Mouse (Mus musculus) midbrain, postnatal 0 days (tissue): ENCODE results near the gene Uaca. TPM values are rescaled to one million over a fixed set of nuclear protein-coding genes. Genes with fewer than 3 reads are reported as not detected.
A peak's percentile ranks its signal among the peaks of the same experiment; 100 is the strongest.

Experiments
- ATAC-seq: fragments of 200-750 bp; cut with Nextera tagmentation; 2 replicates; pipeline ENCODE4 v1.8.0; 2017; ENCODE audit warnings: moderate number of reproducible peaks, mild to moderate bottlenecking, moderate TSS enrichment, moderate library complexity; ENCODE audit not compliant: low FRiP score
- DNase-seq: peaks from one replicate; pipeline ENCODE4 v3.0.0-alpha.2; 2015; ENCODE audit warnings: low spot score
- H3K27ac ChIP-seq: fragments of 300-500 bp; sonication (generic); 2 replicates; pipeline ENCODE4 v1.5.1; 2014; ENCODE audit warnings: low read depth, mild to moderate bottlenecking, low read length, mixed read lengths
- H3K27me3 ChIP-seq: fragments of 300-500 bp; sonication (generic); 2 replicates; pipeline ENCODE4 v1.6.1; 2014; ENCODE audit warnings: low read length, control low read depth, mixed read lengths; ENCODE audit not compliant: insufficient read depth
- H3K36me3 ChIP-seq: fragments of 300-500 bp; sonication (generic); 2 replicates; pipeline ENCODE4 v1.6.1; 2014; ENCODE audit warnings: low read length, control low read depth, mixed read lengths; ENCODE audit not compliant: insufficient read depth
- H3K4me1 ChIP-seq: fragments of 300-500 bp; sonication (generic); 2 replicates; pipeline ENCODE4 v1.6.1; 2014; ENCODE audit warnings: mild to moderate bottlenecking, control low read depth, antibody characterized with exemption, low read length, mixed read lengths; ENCODE audit not compliant: insufficient read depth
- H3K4me2 ChIP-seq: fragments of 300-500 bp; sonication (generic); 2 replicates; pipeline ENCODE4 v1.6.1; 2014; ENCODE audit warnings: low read depth, mild to moderate bottlenecking, low read length, mixed read lengths; ENCODE audit not compliant: poor library complexity, severe bottlenecking
- H3K4me3 ChIP-seq: fragments of 300-500 bp; sonication (generic); 2 replicates; pipeline ENCODE4 v1.5.1; 2014; ENCODE audit warnings: low read depth, mild to moderate bottlenecking, low read length, moderate library complexity
- H3K9ac ChIP-seq: fragments of 300-500 bp; sonication (generic); replicated peaks from 2 replicates; pipeline ENCODE4 v1.6.1; 2014; ENCODE audit warnings: mild to moderate bottlenecking, low read length, moderate library complexity, mixed read lengths; ENCODE audit not compliant: poor library complexity, severe bottlenecking
- H3K9me3 ChIP-seq: fragments of 300-500 bp; sonication (generic); 2 replicates; pipeline ENCODE4 v1.6.1; 2016; ENCODE audit warnings: low read length, control low read depth
- CTCF ChIP-seq: IDR thresholded peaks from 2 replicates; pipeline ENCODE4 v1.5.1; 2016; ENCODE audit warnings: antibody characterized with exemption, mild to moderate bottlenecking
- WGBS: fragments of 180-500 bp; shearing (Covaris S2); extraction: QIAGEN DNeasy Blood & Tissue Kit; methylation state at CpG from one replicate; pipeline ENCODE4 v1.1.7; 2014; 5-methylcytosine and 5-hydroxymethylcytosine counted together
- polyA plus RNA-seq: library from polyadenylated mRNA; unstranded; fragments of >200 nt; fragmentation: Nextera tagmentation; extraction: Ambion mirVana; gene quantifications from 2 replicates; pipeline ENCODE4 v1.2.1, GENCODE M21; 2015
- total RNA-seq: library from RNA; depleted of rRNA; stranded (reverse); fragments of >200 nt; gene quantifications from 2 replicates; pipeline ENCODE4 v1.2.3, GENCODE M21; 2014

Uaca gene
- total and polyA plus RNA-seq, 2 experiments from 2014 or later = 8.9 to 10.8 TPM

GRCm38 (mm10) chr9:60870919-60871503 lies 76.7 kb downstream of the Uaca start:
- Histone ChIP-seq H3K4me2 (no peak overlapping the region), H3K9me3 (no peaks in the 10 kb centered on the region), H3K36me3 (no peaks in the 10 kb centered on the region), H3K4me3 (no peak overlapping the region), H3K27ac (no peak overlapping the region), H3K9ac (no peak overlapping the region), H3K4me1 (no peaks in the 10 kb centered on the region), H3K27me3 (no peaks in the 10 kb centered on the region)
- ATAC-seq (no peak), DNase-seq (no peak)
- TF ChIP-seq CTCF = no peak
- WGBS = 92% methylated on average over 28 of the region's 28 CpGs

GRCm38 (mm10) chr9:60873257-60874054 lies 79.1 kb downstream of the Uaca start:
- no peaks in the 10 kb centered on the region for H3K27me3 ChIP-seq
- no peak overlapping the region for H3K9ac ChIP-seq
- H3K36me3 ChIP-seq = no peaks in the 10 kb centered on the region
- no peak for ATAC-seq
- TF ChIP-seq CTCF = peak; percentile 55
- 41% methylated on average over 13 of the region's 13 CpGs for WGBS
- peak; percentile 70 for DNase-seq
- H3K27ac ChIP-seq = no peak overlapping the region
- no peak overlapping the region for H3K4me3 ChIP-seq
- H3K4me1 ChIP-seq = no peaks in the 10 kb centered on the region; the same call in 1 of the 2 replicates
- H3K9me3 ChIP-seq = no peaks in the 10 kb centered on the region
- H3K4me2 ChIP-seq = no peak overlapping the region

DNA sequence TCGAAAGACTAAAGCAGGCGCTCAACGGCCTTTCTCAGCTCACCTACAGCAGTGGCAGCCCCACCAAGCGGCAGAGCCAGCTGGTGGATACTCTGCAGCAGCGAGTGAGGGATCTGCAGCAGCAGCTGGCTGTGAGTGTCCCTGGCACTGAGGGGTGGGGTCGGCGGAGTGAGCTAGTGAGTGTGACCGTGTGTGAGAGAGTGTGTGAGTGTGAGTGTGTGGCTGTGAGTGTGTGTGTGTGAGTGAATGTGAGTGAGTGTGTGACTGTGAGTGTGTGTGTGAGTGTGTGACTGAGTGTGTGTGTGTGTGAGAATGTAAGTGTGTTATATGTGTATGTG lies 79.7 kb downstream of the Uaca start:
- Histone ChIP-seq H3K4me2 (no peak overlapping the region), H3K9me3 (no peaks in the 10 kb centered on the region), H3K27me3 (no peaks in the 10 kb centered on the region), H3K4me1 (no peaks in the 10 kb centered on the region; the same call in 1 of the 2 replicates), H3K27ac (no peak overlapping the region), H3K36me3 (no peaks in the 10 kb centered on the region), H3K9ac (no peak overlapping the region), H3K4me3 (no peak overlapping the region)
- no peak for TF ChIP-seq CTCF
- 83% methylated on average over 8 of the region's 8 CpGs for WGBS
- DNase-seq (no peak), ATAC-seq (no peak)

GRCm38 (mm10) chr9:60876085-60876484 lies 81.7 kb downstream of the Uaca start:
- Histone ChIP-seq H3K4me1 (no peaks in the 10 kb centered on the region; the same call in 1 of the 2 replicates), H3K27ac (no peak overlapping the region), H3K36me3 (no peaks in the 10 kb centered on the region), H3K27me3 (no peaks in the 10 kb centered on the region), H3K9me3 (no peaks in the 10 kb centered on the region), H3K4me3 (no peak overlapping the region), H3K9ac (no peak overlapping the region), H3K4me2 (no peak overlapping the region)
- DNase-seq (peak; percentile 41), ATAC-seq (no peak)
- TF ChIP-seq CTCF = no peak
- WGBS = 37% methylated on average over 9 of the region's 9 CpGs

- TF ChIP-seq CTCF = peak; percentile 32; the same call in 1 of the 2 replicates
- Histone ChIP-seq H3K36me3 (no peaks in the 10 kb centered on the region), H3K27me3 (no peaks in the 10 kb centered on the region), H3K4me1 (no peaks in the 10 kb centered on the region; the same call in 1 of the 2 replicates), H3K9me3 (no peaks in the 10 kb centered on the region), H3K4me2 (no peak overlapping the region), H3K4me3 (no peak overlapping the region), H3K9ac (no peak overlapping the region), H3K27ac (no peak overlapping the region)
- peak; percentile 47 for DNase-seq
- 25% methylated on average over 8 of the region's 8 CpGs for WGBS
- no peak for ATAC-seq
Observed at GRCm38 (mm10) chr9:60876531-60876930, 82.2 kb downstream of the Uaca start.

- Histone ChIP-seq H3K4me3 (no peak overlapping the region), H3K9ac (no peak overlapping the region), H3K27me3 (no peaks in the 10 kb centered on the region), H3K4me2 (no peak overlapping the region), H3K9me3 (no peaks in the 10 kb centered on the region), H3K4me1 (no peaks in the 10 kb centered on the region; the same call in 1 of the 2 replicates), H3K27ac (no peak overlapping the region), H3K36me3 (no peaks in the 10 kb centered on the region)
- WGBS = 36% methylated on average over 8 of the region's 8 CpGs
- DNase-seq (peak; percentile 42), ATAC-seq (no peak)
- TF ChIP-seq CTCF = peak; percentile 64
Observed at GRCm38 (mm10) chr9:60878051-60878557, 83.8 kb downstream of the Uaca start.
